28 mouse cellular contexts compared by ENCODE assay signal in the genomic region with DNA sequence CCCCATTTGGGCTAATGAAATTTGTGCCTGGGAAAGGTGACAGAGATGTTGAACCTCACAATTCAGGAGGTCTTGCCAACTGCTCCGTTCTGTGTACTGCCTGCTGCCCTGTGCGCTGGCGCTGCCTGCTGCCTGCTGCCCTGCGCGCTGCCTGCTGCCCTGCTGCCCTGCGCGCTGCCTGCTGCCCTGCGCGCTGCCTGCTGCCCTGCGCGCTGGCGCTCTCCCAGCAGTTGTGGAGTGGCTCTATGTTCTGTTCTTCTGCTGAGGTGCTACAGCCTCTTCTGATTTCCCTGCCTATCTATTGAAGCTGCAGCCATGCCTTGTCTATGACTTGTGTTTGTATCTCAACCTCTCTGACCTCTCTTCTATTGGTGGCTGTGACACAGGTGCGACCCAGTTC. TPM values are rescaled to one million over a fixed set of nuclear protein-coding genes. Genes with fewer than 3 reads are reported as not detected.
"Had no signal": no experiment of that assay in that cellular context is flagged by ENCODE, and none has a peak within 500 bp of the region (broad histone marks: within the 10 kb centered on the region; RNA-seq: fewer than 3 reads in every experiment).

No protein-coding gene starts in this region.

- H3K27ac ChIP-seq: embryonic facial prominence, embryonic 10.5 days; embryonic facial prominence, embryonic 12.5 days; embryonic facial prominence, embryonic 13.5 days; embryonic facial prominence, embryonic 15.5 days; forebrain, embryonic 10.5 days; forebrain, embryonic 12.5 days; forebrain, embryonic 13.5 days; forebrain, embryonic 15.5 days; gastrocnemius, adult 2 months; heart, adult 2 months had no signal

- ATAC-seq: forebrain, embryonic 13.5 days; forebrain, embryonic 14.5 days; forebrain, embryonic 15.5 days; forebrain, embryonic 16.5 days; forebrain, postnatal 0 days had no signal

- H3K4me1 ChIP-seq: embryonic facial prominence, embryonic 10.5 days; embryonic facial prominence, embryonic 12.5 days; embryonic facial prominence, embryonic 13.5 days; embryonic facial prominence, embryonic 15.5 days; forebrain, embryonic 12.5 days; forebrain, embryonic 13.5 days; forebrain, embryonic 15.5 days had no signal

- H3K9me3 ChIP-seq: embryonic facial prominence, embryonic 10.5 days; embryonic facial prominence, embryonic 12.5 days; embryonic facial prominence, embryonic 13.5 days; embryonic facial prominence, embryonic 15.5 days; forebrain, embryonic 10.5 days; forebrain, embryonic 12.5 days; forebrain, embryonic 13.5 days; forebrain, embryonic 15.5 days had no signal

- H3K9ac ChIP-seq: embryonic facial prominence, embryonic 12.5 days; embryonic facial prominence, embryonic 13.5 days; embryonic facial prominence, embryonic 15.5 days; forebrain, embryonic 12.5 days; forebrain, embryonic 13.5 days; forebrain, embryonic 15.5 days; forebrain, postnatal 0 days had no signal

- H3K27me3 ChIP-seq: embryonic facial prominence, embryonic 12.5 days; embryonic facial prominence, embryonic 13.5 days; embryonic facial prominence, embryonic 15.5 days; forebrain, embryonic 12.5 days; forebrain, embryonic 13.5 days; forebrain, embryonic 15.5 days had no signal

- H3K4me3 ChIP-seq: embryonic facial prominence, embryonic 10.5 days; embryonic facial prominence, embryonic 12.5 days; embryonic facial prominence, embryonic 13.5 days; embryonic facial prominence, embryonic 15.5 days; erythroblast, embryonic 14.5 days; forebrain, embryonic 10.5 days; forebrain, embryonic 12.5 days; forebrain, embryonic 13.5 days; forebrain, embryonic 15.5 days; gastrocnemius, adult 2 months; heart, adult 2 months had no signal

- DNase-seq: cerebellum, adult 2 months; cerebellum, adult 8-10 months; cerebellum, adult 9-11 months; cerebellum, postnatal 36 days; embryo, embryonic 11 days; forebrain, postnatal 0 days; gastrocnemius, adult 2 months; gastrocnemius, postnatal 10 days; gastrocnemius, postnatal 14 days; gastrocnemius, postnatal 25 days; gastrocnemius, postnatal 36 days; heart, adult 11 months; heart, adult 18-20 months; heart, adult 2 months had no signal

- H3K4me2 ChIP-seq: embryonic facial prominence, embryonic 12.5 days; embryonic facial prominence, embryonic 13.5 days; embryonic facial prominence, embryonic 15.5 days; forebrain, embryonic 12.5 days; forebrain, embryonic 13.5 days; forebrain, embryonic 15.5 days had no signal

RNA-seq across cellular contexts. Expression of a gene that starts 51.5 kb away (rescaled TPM):
- polyA plus RNA-seq: cerebellum, adult 2 months; cortical plate, adult 2 months; embryonic facial prominence, embryonic 11.5 days; embryonic facial prominence, embryonic 13.5 days; embryonic facial prominence, embryonic 15.5 days; forebrain, embryonic 12.5 days; forebrain, embryonic 13.5 days; forebrain, embryonic 14.5 days; forebrain, embryonic 15.5 days; forebrain, embryonic 16.5 days; forebrain, postnatal 0 days; frontal cortex, adult 2 months; heart, adult 2 months had no signal
